Mouse (Mus musculus): Measurements from ENCODE around the gene Zfp369.

DNA sequence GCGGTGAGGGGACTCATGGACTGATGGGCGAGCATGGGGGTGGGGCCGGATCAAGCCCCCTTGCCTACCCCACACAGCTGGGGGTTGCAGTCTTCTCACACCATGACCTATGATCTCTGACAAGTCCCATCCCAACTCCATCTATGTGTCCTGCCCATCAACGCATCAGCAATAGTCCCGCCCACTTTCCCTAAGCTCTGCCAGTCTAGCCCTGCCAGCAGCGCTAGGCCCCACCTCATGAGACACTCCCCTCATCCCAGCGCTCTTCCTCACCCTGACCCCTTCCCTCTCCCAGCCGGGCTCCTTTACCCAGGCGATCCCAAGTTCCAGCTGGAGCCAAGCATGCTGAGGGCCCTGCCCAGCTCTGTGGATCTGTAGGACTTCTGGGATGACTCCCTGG, 41.4 kb upstream of the Zfp369 start:
- TF ChIP-seq FLI1 (IDR thresholded peaks at IDR 0.05; ENCODE audit: low read length) (no peak), GATA1 (IDR thresholded peaks at IDR 0.05; ENCODE audit: borderline replicate concordance, low read length) (no peak)
